Mouse (Mus musculus) adipose tissue, adult 10 weeks (tissue): ENCODE results near the gene Ndufb10. TPM values are rescaled to one million over a fixed set of nuclear protein-coding genes. Genes with fewer than 3 reads are reported as not detected.

Experiments used
- polyA plus RNA-seq: library from polyadenylated mRNA; stranded (reverse); fragments of 350-450 nt; fragmentation: Illumina TruSeq; extraction: RNeasy Lipid Tissue Mini Kit (QIAGEN cat#74804); gene quantifications from one replicate; pipeline ENCODE4 v1.2.3, GENCODE M21; 2014; ENCODE audit warnings: low read depth, low replicate concordance

Gene Ndufb10
- polyA plus RNA-seq: 212 TPM

DNA sequence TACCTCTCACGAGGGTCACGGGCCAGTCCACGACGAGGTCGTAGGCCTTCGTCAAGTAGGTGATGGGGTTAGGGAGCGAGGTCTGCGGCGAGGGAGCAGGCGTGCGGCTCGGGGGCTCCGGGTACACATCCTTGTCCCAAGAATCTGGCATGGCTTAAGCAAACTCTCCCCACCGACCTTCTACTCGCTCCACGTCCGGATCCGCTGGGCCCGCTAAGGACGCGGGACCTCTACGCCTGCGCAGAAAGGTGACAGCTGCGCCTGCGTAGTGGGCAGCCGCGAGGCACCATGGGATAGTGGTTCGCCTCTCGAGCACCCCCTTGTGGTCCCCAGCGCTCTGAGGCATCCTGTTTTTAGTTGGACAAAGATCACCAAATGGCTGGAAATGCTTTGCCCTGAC, at the start of gene Ndufb10:
Ndufb10 (minus strand) TSS at position 295 of the 400 bp plus-strand sequence.

DNA sequence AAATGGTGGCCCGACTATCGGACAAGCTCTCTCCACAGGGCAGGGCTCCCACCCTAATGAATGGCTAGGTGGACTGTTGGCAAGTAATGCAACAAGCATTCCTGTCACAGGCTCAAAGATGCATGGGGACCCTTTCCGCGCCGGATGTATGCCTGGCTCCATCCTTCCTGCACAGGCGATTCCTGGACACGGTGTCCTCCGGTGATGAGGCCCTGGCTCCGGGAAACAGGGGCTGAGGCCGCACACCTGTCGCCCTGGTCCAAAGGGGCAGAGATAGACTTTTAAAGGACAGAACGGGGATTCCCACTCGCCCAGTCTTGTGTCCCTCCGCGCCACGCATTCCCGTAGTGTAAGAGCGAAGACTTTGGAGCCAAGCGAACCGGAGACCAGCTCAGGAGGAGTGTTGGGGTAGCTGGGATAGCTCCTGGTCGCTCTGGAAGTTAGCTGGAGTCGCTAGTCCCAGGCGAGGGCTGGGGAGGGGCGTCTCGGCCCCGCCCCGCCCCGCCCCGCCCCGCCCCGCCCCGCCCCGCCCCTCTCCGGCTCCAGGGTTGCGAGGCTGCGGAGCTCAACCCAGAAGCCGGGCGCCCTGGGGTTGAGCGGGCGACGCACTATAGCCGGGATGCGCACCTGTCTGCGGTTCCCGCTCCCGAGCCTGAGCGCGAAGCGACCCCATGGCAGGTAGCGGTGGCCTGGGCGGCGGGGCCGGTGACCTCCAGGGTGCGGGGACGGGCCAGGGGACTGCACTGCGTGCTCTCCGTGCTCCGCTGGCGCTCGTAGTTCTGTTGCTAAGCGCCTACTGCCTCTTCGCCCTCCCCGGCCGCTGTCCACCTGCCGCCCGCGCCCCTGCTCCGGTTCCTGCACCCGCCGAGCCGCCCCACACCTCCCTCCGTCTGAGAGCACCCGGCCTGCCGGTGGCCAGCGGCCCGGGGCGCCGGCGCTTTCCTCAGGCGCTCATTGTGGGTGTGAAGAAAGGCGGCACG, 28.4 kb upstream of the Ndufb10 start, which contains the start of gene Hs3st6:
Hs3st6 (plus strand) TSS at position 574 of the 980 bp plus-strand sequence.

DNA sequence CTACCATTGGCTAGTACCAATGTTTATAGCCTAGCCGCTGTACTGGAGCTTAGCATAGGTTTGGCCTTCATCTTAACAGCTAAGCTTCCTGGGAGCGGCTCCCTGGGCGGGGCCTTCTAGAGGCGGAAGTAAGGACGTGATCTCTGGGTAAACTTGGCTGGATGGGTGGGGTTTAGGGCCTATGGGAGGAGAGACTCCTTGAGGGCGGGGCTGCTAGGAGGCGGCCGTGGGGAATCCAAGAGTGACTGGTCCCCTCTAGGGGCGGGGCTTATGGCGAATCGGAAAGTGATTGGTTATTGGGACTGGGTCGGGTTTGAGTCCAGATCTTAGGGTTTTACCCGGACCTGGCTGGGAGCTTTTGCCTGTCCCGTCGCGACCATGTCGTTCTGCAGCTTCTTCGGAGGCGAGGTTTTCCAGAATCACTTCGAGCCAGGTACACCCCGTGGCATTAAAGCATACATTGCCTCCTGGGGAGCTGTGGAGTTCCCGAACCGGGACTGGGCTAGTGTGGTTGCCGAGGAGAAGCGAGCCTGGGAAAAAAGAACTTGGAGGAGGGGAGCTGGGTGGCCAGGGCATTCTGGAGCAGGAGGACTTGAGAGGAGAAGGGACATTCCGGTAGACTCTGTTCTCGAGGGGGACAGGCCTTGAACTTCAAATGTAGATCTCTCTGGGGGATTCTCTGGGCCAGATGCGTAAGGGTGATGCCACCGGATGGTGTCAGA, 12.2 kb upstream of the Ndufb10 start, which contains the start of gene Msrb1:
Msrb1 (plus strand) TSS at position 313 of the 722 bp plus-strand sequence.

DNA sequence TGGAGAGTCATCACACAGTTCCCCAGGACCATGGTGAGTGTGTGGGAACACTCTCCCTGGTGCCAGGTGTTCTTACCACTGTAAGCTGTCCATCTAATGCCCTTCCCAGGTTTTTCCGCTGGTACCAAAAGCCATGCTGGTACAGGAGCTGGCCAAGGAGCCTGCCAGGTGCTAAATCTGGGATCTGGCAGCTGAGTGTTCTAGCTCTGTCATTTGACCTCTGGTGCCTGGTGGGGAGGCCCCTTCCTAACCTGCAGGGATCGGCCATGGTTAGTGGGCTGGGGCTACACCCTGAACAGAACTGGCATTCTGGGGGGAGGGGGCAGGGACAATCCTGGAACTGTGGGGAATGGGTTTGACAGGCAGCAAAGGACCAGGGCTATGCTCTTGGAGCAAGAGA, 3.3 kb upstream of the Ndufb10 start, which contains the start of gene Rpl3l:
Rpl3l (plus strand) TSS at position 203 of the 400 bp plus-strand sequence.

DNA sequence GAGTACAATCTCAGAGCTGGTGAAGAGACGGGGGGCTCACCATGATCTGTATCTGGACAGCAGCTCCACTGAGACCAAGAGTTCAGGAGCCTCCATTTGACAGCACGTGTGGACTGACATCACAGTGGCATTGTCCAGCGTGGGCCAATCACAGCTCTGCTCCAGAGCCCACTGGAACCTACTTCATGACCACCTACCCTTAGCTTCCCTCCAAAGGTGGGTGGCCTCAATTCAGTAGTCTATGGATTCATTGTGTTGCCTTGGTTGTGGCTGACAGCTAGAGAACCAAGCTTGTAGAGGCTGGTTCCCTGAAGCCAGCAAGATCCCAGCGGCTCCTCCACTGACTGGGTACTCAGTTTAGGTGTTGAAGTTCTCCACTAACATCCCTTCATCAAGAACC, 6.3 kb downstream of the Ndufb10 start, which contains the start of the genes Rnf151 and Rps2:
Rnf151 (minus strand) TSS at position 121 of the 400 bp plus-strand sequence.
Rps2 (plus strand) TSS at position 174 of the 400 bp plus-strand sequence.

DNA sequence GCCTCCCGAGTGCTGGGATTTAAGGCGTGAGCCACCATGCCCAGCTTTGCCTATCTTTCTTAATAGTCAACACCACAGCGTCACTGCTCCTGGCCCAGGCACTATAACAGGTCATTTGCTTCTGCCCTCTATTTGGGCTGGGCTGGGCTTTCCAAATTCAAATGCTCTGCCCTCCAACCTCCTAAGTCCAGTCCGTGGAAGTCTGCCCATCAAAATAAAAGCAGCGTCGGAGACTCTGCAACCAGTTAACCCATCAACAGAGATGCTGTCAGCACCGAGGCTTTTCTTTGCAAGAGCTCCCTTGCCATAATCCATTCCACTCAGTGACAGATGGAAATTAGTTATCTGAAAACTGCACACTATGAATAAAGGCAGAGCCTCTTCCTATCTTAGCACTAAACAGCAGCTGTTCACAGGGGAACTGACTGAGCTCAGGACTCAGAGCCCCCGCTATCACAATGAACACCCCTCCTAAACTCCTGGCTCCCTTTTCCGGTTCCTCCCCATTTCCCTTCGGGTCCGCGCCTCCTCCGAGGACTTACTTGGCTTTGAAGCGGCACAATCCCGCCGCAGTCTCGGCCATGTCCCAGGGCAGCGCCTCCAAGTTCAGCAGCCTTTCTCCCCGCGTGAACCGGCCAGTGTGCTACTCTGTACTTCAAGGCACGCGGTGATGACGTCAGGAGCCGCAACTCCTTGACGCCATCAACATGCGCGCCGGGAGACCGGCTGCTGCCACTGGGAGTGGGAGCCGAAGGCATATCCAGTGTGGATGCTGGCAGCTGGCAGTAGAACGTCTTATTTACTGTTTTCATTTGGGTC, 17.1 kb downstream of the Ndufb10 start, which contains the start of gene Tbl3:
Tbl3 (minus strand) TSS at position 679 of the 819 bp plus-strand sequence.

DNA sequence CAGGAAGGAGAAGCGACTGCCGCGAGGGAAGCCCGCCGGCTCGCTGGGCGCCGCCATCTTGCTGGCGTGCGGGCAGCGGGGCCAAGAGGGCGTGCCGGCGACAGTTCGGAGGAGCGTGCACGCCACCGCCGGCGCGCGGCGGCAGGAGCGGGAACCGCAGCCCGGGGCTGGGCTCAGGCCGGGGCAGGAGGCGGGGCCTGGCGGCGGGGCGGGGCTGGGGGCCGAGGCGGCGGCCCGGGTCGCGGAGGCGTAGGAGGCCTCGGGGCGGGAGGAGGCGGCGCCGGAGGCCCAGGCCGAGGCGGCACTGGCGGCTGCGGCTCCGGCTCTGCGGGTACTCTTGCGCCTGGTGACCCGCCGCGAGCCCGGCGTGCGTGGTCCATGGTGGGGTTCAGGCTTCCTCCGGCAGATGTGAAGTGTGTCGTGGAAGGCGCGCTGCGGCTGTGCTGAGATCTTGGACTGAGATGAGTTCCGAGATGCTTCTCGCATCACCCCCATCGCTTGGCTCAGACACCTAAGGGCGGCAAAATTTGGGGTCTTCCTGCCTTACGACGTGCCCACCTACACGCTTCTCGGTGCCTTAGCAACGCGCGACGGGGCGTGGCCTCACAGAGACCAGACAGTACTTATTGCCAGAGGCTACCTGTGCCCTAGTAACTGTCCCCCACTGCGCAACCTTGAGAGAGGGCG, 28.1 kb downstream of the Ndufb10 start, which contains the start of the genes Gfer and Noxo1:
Gfer (minus strand) TSS at position 146 of the 687 bp plus-strand sequence.
Noxo1 (plus strand) TSS at position 224 of the 687 bp plus-strand sequence.

DNA sequence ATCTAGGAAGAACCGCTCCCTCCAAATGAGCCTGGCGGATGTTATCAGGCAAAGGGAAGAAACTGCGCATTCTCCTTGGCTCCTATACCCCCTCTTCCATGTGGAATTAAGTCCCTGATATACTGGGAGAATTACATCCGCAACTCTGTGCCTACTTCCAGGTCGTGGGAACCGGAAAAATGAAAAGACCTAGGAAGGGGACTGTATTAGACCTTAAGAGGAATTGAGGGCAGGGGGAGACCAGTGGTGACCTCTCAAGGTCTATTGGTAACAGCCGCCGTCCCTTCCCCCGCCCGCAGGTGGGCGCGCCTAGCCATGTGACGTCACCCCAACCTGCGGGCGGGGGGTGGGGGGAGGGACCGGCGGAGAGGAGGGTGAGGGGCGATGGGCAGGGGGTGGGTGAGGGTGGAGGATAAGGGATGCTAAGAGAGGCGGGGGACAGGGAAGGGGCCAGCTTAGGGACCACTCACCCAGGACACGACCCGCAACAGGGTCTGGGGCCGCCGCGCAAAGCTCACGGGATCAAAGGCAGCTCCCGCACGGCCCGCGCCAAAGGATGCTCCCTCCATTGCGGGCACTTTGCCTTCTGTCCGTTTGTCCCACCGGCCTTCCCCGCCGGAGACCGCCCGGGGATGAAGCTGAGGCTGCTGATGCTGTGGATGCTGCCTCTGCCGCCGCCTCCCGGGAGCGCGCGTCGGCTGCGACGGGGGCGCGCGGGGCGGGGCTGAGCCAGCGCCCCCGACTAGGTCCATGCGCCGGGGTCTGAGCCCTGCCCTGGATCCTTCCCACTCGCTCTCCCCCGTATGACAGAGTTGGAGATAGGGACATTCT, 34.8 kb downstream of the Ndufb10 start, which contains the start of gene Syngr3:
Syngr3 (minus strand) TSS at position 705 of the 831 bp plus-strand sequence.

Other genes with a start within 250 kb of the Ndufb10 start
- gene Mlst8, start 245.4 kb downstream of the Ndufb10 start, polyA plus RNA-seq: 16.6 TPM
- 1.7 TPM for gene Caskin1, start 235.9 kb downstream of the Ndufb10 start, polyA plus RNA-seq
- gene Traf7, start 196.5 kb downstream of the Ndufb10 start, polyA plus RNA-seq: 99.5 TPM
- gene Rab26, start 190.3 kb downstream of the Ndufb10 start, polyA plus RNA-seq: 59.2 TPM
- gene Pkd1, start 174.6 kb downstream of the Ndufb10 start, polyA plus RNA-seq: 51.6 TPM
- 71.7 TPM for gene Tsc2, start 91.8 kb downstream of the Ndufb10 start, polyA plus RNA-seq
- gene Nthl1, start 91.8 kb downstream of the Ndufb10 start, polyA plus RNA-seq: 10.0 TPM
- 43.1 TPM for gene Slc9a3r2, start 74.2 kb downstream of the Ndufb10 start, polyA plus RNA-seq
- not detected for gene Npw, start 66.0 kb downstream of the Ndufb10 start, polyA plus RNA-seq
- 33.7 TPM for gene Zfp598, start 54.8 kb downstream of the Ndufb10 start, polyA plus RNA-seq
- gene Syngr3, start 34.5 kb downstream of the Ndufb10 start, polyA plus RNA-seq: not detected
- 27.0 TPM for gene Gfer, start 28.3 kb downstream of the Ndufb10 start, polyA plus RNA-seq
- 4.2 TPM for gene Noxo1, start 28.2 kb downstream of the Ndufb10 start, polyA plus RNA-seq
- 20.3 TPM for gene Tbl3, start 16.8 kb downstream of the Ndufb10 start, polyA plus RNA-seq
- gene Rnf151, start 6.4 kb downstream of the Ndufb10 start, polyA plus RNA-seq: 8.2 TPM
- 1,196 TPM for gene Rps2, start 6.4 kb downstream of the Ndufb10 start, polyA plus RNA-seq
- gene Rpl3l, start 3.3 kb upstream of the Ndufb10 start, polyA plus RNA-seq: 44.8 TPM
- 165 TPM for gene Msrb1, start 12.2 kb upstream of the Ndufb10 start, polyA plus RNA-seq
- 22.6 TPM for gene Hs3st6, start 28.5 kb upstream of the Ndufb10 start, polyA plus RNA-seq
- 1.1 TPM for gene Meiob, start 79.8 kb upstream of the Ndufb10 start, polyA plus RNA-seq
- 75.0 TPM for gene Hagh, start 115.7 kb upstream of the Ndufb10 start, polyA plus RNA-seq
- gene Fahd1, start 125.9 kb upstream of the Ndufb10 start, polyA plus RNA-seq: 15.6 TPM
- gene Igfals, start 141.5 kb upstream of the Ndufb10 start, polyA plus RNA-seq: 11.6 TPM
- gene Nubp2, start 161.9 kb upstream of the Ndufb10 start, polyA plus RNA-seq: 38.1 TPM
- 33.3 TPM for gene Spsb3, start 162.2 kb upstream of the Ndufb10 start, polyA plus RNA-seq
- 35.3 TPM for gene Eme2, start 170.6 kb upstream of the Ndufb10 start, polyA plus RNA-seq
- 79.8 TPM for gene Mrps34, start 170.6 kb upstream of the Ndufb10 start, polyA plus RNA-seq
- 52.6 TPM for gene Nme3, start 172.0 kb upstream of the Ndufb10 start, polyA plus RNA-seq
- 54.7 TPM for gene Mapk8ip3, start 212.5 kb upstream of the Ndufb10 start, polyA plus RNA-seq
- gene Jpt2, start 236.2 kb upstream of the Ndufb10 start, polyA plus RNA-seq: 49.4 TPM